Mouse (Mus musculus) ES-CJ7 (cell line): Measurements from ENCODE around the gene Klrb1f.
"Not testable (repeated sequence)": the region's sequence is repeated elsewhere in the genome, so short reads cannot be mapped to it uniquely, and the experiment has no call there.

Experiments used
- DNase-seq: peaks from one replicate; pipeline ENCODE4 v3.0.0; 2011; ENCODE audit warnings: low read depth, low spot score

The Klrb1f gene

GRCm38 (mm10) chr6:129045601-129046000, at the start of gene Klrb1f:
Klrb1f (plus strand) TSS chr6:129045901.
- no peak for DNase-seq

GRCm38 (mm10) chr6:128996054-128996767, 49.5 kb upstream of the Klrb1f start:
- peak; percentile 53 for DNase-seq

- no peak for DNase-seq
These were observed 48.8 kb upstream of the Klrb1f start for GRCm38 (mm10) chr6:128996768-128997442.

- no peak for DNase-seq
These were observed 44.3 kb upstream of the Klrb1f start for GRCm38 (mm10) chr6:129001392-129001791.

- no peak for DNase-seq
These were observed 37.1 kb upstream of the Klrb1f start for GRCm38 (mm10) chr6:129008552-129008951.

GRCm38 (mm10) chr6:129009846-129010504, 35.7 kb upstream of the Klrb1f start:
- DNase-seq = not testable (repeated sequence)

DNA sequence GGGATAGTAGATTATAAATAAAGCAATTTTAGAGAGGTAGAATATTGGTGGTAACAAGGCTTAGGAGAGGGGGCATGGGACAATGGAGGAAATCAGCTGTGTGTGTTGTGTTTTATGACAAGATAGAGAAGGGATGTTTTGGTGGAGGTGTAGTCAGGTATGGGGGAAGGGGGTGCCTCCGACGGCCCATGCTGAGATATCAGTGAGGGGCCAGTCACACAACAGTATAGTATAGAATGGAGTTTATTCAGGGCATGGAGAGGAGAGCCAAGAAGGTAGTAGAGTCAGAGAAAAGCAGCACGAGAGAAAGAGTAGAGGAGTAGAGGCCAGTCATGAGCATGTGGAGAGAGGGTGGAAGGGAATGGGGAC, 35.2 kb upstream of the Klrb1f start:
- DNase-seq = no peak

GRCm38 (mm10) chr6:129012012-129012411, 33.7 kb upstream of the Klrb1f start:
- not testable (repeated sequence) for DNase-seq

- no peak for DNase-seq
These were observed 32.7 kb upstream of the Klrb1f start for GRCm38 (mm10) chr6:129012966-129013365.

DNA sequence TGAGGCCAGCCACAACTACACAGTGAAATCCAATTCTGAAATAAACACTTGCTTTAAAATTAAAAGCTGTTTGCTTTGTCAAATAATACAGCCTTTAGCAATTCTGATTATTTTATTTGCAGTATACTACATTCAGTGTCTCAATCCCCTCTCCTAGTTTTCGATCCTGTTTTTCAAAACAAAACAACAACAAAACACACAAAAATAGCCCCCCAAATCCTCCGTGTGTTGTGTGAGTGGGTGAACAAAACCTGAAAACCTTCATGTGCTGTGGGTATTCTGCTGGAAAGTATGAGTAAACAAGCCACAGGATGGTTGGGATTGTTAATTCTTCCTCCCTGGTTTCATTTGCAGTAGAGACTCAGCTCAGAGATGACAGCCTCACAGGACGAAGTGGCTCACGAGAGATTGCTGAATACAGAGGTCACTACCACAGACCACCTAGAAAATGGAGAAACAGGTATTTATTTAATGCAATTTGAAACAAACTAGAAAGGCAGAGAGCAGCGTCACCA, 31.9 kb upstream of the Klrb1f start:
- DNase-seq = no peak

GRCm38 (mm10) chr6:129014399-129014798, 31.3 kb upstream of the Klrb1f start:
- DNase-seq = no peak

- no peak for DNase-seq
These were observed 18.1 kb upstream of the Klrb1f start for GRCm38 (mm10) chr6:129027451-129028248.

DNA sequence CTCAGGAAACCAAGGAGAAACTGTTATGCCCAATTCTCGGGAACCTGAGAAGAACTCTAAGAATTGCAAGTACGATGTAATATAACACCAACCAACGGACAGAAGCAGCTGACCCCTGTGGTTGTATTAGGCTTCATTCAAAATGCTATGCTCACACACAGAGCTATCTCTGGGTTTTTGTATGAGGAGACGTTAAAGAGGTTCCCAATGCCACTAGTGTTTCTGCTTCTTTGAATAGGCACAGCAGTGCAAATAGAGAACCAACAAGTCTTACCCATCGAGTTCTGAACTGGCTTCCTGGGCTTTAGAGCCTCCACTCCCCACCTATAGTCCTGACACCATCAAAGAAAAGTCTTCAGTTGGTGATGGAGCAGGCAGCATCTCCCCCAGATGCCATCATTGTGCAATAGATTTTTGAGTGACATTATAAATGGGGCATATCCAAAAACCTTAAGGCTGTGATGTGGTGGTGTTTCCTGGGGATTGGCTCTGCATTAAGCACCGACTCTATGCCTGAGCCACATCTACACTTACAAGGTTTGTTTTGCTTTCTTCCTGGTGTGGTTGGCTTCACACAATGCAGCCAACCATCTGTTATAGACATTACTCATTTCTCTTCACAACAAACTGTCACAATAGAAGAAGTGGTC, 15.4 kb upstream of the Klrb1f start:
- no peak for DNase-seq

DNA sequence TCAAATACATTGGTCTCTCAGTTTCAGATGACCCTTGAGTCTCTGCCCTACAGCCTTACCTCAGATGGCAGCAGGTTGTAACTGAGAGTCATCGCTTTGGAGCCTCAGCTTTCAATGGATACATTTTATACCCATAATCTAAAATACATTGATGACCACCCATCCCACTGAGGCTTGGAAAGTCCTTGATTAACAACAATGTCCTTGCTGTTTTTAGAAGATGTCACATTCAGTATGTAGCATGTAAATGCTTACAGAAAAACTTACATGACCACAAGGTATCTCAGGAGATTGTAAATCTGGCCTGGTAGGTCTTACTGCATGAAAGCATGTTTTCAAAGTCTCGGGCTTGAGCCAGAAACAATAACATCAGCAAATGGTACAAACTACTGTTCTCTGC, 14.7 kb upstream of the Klrb1f start:
- no peak for DNase-seq

GRCm38 (mm10) chr6:129033397-129033796, 12.3 kb upstream of the Klrb1f start:
- DNase-seq = no peak

GRCm38 (mm10) chr6:129035017-129035416, 10.7 kb upstream of the Klrb1f start:
- no peak for DNase-seq

DNA sequence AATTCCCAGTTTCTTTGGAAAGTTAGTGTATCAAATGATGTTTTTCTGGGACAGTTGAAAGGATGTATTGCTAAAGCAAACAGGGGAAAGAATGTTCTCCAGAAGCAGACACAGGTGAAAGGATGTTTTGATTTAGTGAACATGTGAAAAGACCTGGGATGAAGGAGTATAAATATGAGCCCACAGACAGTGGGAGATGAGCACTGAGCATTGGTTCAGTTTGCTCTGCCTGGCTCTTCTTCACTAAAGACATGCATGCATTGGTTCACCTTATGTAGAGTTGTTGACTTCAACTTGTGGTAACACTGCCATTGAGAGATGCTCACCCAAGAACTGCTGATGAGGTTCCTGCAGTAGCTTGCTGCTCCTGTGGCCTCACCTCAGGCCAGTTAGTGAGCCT, 9.4 kb upstream of the Klrb1f start:
- no peak for DNase-seq

DNA sequence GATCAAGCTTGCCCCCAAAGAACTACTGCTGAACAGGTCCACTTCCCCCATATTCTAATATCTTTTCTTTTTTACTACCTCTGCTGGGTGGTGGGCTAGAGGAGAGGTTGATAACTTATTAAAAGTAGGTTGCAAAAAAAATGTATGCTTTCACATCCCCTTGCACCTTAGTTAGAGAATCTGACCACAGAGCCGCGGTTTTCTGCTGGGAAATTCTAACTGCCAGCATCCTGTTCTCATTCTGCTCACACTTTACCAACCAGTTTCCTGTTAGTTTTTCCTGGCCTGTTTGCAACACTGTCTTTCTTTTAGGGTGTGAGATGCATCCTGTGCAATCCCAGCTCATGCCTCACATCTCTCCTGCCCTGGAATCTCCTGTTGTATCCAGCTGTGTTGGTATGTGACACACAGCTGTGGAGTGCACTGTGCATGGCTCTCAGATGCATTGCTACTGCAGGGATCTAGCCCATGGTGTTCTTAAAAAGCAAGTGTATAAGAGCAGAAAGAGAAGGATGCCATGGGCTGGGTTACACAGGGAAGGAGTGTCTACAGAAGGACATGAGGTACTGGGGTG, 8.7 kb upstream of the Klrb1f start:
- no peak for DNase-seq

- DNase-seq = no peak
These were observed 4.2 kb upstream of the Klrb1f start for GRCm38 (mm10) chr6:129041470-129041869.

- no peak for DNase-seq
These were observed 3.2 kb upstream of the Klrb1f start for GRCm38 (mm10) chr6:129042470-129042869.

GRCm38 (mm10) chr6:129048381-129048780, 2.7 kb downstream of the Klrb1f start:
- no peak for DNase-seq
